Mouse (Mus musculus) adrenal gland (tissue): Measurements from ENCODE around the gene Atxn3.

ENCODE experiments used
- intact Hi-C: fragments of 180-260 bp; cut with DNase I; formaldehyde crosslinking; loops from one replicate; pipeline ENCODE4 v1.15.1; 2025

The Atxn3 gene

GRCm38 (mm10) chr12:101958960-101959780, 1.1 kb upstream of the Atxn3 start:
- intact Hi-C loops, result loop anchor here (5.0 to 10.0 kb wide), 2 partner anchors 144 to 837 kb away; partner anchors contain the start of gene Fbln5

GRCm38 (mm10) chr12:101958556-101958955, 510 bp upstream of the Atxn3 start:
- intact Hi-C loops, result loop anchor here (5.0 to 10.0 kb wide), 2 partner anchors 144 to 836 kb away; partner anchors contain the start of gene Fbln5

- intact Hi-C loops, result loop anchor here (5.0 to 10.0 kb wide), 2 partner anchors 143 to 835 kb away; partner anchors contain the start of gene Fbln5
Measured at GRCm38 (mm10) chr12:101957079-101957941, 736 bp downstream of the Atxn3 start.

GRCm38 (mm10) chr12:101955821-101956220, 2.2 kb downstream of the Atxn3 start:
- intact Hi-C loops, result loop anchor here (5.0 to 10.0 kb wide), 2 partner anchors 141 to 834 kb away; partner anchors contain the start of gene Fbln5

- intact Hi-C loops, result no loop called here
Measured at GRCm38 (mm10) chr12:101948801-101949200, 9.2 kb downstream of the Atxn3 start.

GRCm38 (mm10) chr12:101947986-101948385, 10.1 kb downstream of the Atxn3 start:
- intact Hi-C loops, result no loop called here

GRCm38 (mm10) chr12:101937572-101937971, 20.5 kb downstream of the Atxn3 start:
- intact Hi-C loops, result no loop called here

- intact Hi-C loops, result no loop called here
Measured at GRCm38 (mm10) chr12:101935223-101935622, 22.8 kb downstream of the Atxn3 start.

- intact Hi-C loops, result no loop called here
Measured at GRCm38 (mm10) chr12:101928423-101928822, 29.6 kb downstream of the Atxn3 start.

- intact Hi-C loops, result no loop called here
Measured at GRCm38 (mm10) chr12:101922313-101922712, 35.7 kb downstream of the Atxn3 start.

- intact Hi-C loops, result no loop called here
Measured at GRCm38 (mm10) chr12:101919847-101920246, 38.2 kb downstream of the Atxn3 start.

- intact Hi-C loops, result no loop called here
Measured at GRCm38 (mm10) chr12:101917165-101917564, 40.9 kb downstream of the Atxn3 start.

- intact Hi-C loops, result no loop called here
Measured at GRCm38 (mm10) chr12:101912626-101913490, 45.2 kb downstream of the Atxn3 start, which contains the start of gene Trip11. Gene Trip11, minus strand, starts transcription at chr12:101913267.

GRCm38 (mm10) chr12:101911346-101911745, 46.7 kb downstream of the Atxn3 start:
- intact Hi-C loops, result no loop called here

GRCm38 (mm10) chr12:101910360-101910759, 47.7 kb downstream of the Atxn3 start:
- intact Hi-C loops, result no loop called here

GRCm38 (mm10) chr12:101905817-101906216, 52.2 kb downstream of the Atxn3 start:
- intact Hi-C loops, result no loop called here

GRCm38 (mm10) chr12:101904906-101905305, 53.1 kb downstream of the Atxn3 start:
- intact Hi-C loops, result no loop called here

- intact Hi-C loops, result no loop called here
Measured at GRCm38 (mm10) chr12:101904170-101904569, 53.9 kb downstream of the Atxn3 start.

- intact Hi-C loops, result no loop called here
Measured at GRCm38 (mm10) chr12:101899671-101900245, 58.3 kb downstream of the Atxn3 start.

GRCm38 (mm10) chr12:101898966-101899365, 59.1 kb downstream of the Atxn3 start:
- intact Hi-C loops, result no loop called here
